Mouse (Mus musculus) heart, adult 2 months (tissue): ENCODE data around the gene Zfp639. TPM values are rescaled to one million over a fixed set of nuclear protein-coding genes. Genes with fewer than 3 reads are reported as not detected.

ENCODE experiments used
- DNase-seq, 2 experiments: peaks; one replicate each; pipeline ENCODE4 v3.0.0; 2021
- H3K27ac ChIP-seq: fragments of 200-600 bp; 2 replicates; pipeline ENCODE4 v1.8.1; 2022
- H3K27me3 ChIP-seq: fragments of 200-500 bp; 2 replicates; pipeline ENCODE4 v1.6.1; 2012; ENCODE audit warnings: mild to moderate bottlenecking, low read length, inconsistent platforms, mixed read lengths; ENCODE audit not compliant: control insufficient read depth, insufficient read depth
- H3K36me3 ChIP-seq: fragments of 200-500 bp; 2 replicates; pipeline ENCODE4 v1.6.1; 2012; ENCODE audit warnings: low read length, inconsistent platforms; ENCODE audit not compliant: control insufficient read depth, insufficient read depth
- H3K4me1 ChIP-seq: fragments of 200-500 bp; 2 replicates; pipeline ENCODE4 v1.6.1; 2011; ENCODE audit warnings: low read length; ENCODE audit not compliant: control insufficient read depth, insufficient read depth
- H3K4me3 ChIP-seq: fragments of 200-600 bp; 2 replicates; pipeline ENCODE4 v1.8.1; 2022
- H3K79me2 ChIP-seq: fragments of 200-500 bp; replicated peaks from 2 replicates; pipeline ENCODE4 v1.6.1; 2012; ENCODE audit warnings: mild to moderate bottlenecking, inconsistent platforms, low read length, moderate library complexity, mixed read lengths; ENCODE audit not compliant: control insufficient read depth, insufficient read depth
- H3K9ac ChIP-seq: fragments of 200-500 bp; 2 replicates; pipeline ENCODE4 v1.6.1; 2012; ENCODE audit warnings: low read depth, mild to moderate bottlenecking, control low read depth, inconsistent platforms, low read length, mixed read lengths
- CTCF ChIP-seq: fragments of 200-600 bp; IDR thresholded peaks from 2 replicates; pipeline ENCODE4 v1.8.1; 2022; ENCODE audit warnings: antibody characterized with exemption, mild to moderate bottlenecking, moderate library complexity
- EP300 ChIP-seq: fragments of 200-500 bp; IDR thresholded peaks from 2 replicates; pipeline ENCODE4 v1.6.1; 2011; ENCODE audit warnings: low read depth, low read length, control low read depth; ENCODE audit not compliant: insufficient read depth
- POLR2A ChIP-seq: fragments of 200-500 bp; IDR thresholded peaks from 2 replicates; pipeline ENCODE4 v1.6.1; 2011; ENCODE audit warnings: mild to moderate bottlenecking, low read depth, low read length, control low read depth; ENCODE audit not compliant: insufficient read depth
- WGBS: fragments of 180-500 bp; shearing (Covaris S2); methylation state at CpG from one replicate; pipeline ENCODE4 v1.1.7; 2018; 5-methylcytosine and 5-hydroxymethylcytosine counted together
- intact Hi-C: fragments of 180-260 bp; cut with DNase I; formaldehyde crosslinking; loops from one replicate; pipeline ENCODE4 v1.15.1; 2025
- polyA plus RNA-seq: library from polyadenylated mRNA; depleted of rRNA; stranded (reverse); fragments of >200 nt; gene quantifications from 2 replicates; pipeline ENCODE4 v1.2.3, GENCODE M21; 2012
- total RNA-seq, 2 experiments: library from RNA; stranded (reverse); gene quantifications; 2 replicates each; pipeline ENCODE4 v1.2.3; 2021

Zfp639 gene
- total and polyA plus RNA-seq, 3 experiments, result 20.6 to 28.0 (median 22.1) TPM

GRCm38 (mm10) chr3:32527181-32527580, 17.1 kb downstream of the Zfp639 start:
- peaks cover 7% of the 10 kb centered on the region for H3K36me3 ChIP-seq
- H3K9ac ChIP-seq, result no peak overlapping the region
- H3K4me3 ChIP-seq, result no peak overlapping the region
- H3K27me3 ChIP-seq, result no peaks in the 10 kb centered on the region
- H3K4me1 ChIP-seq, result peaks cover 1% of the 10 kb centered on the region; the same call in 1 of the 2 replicates
- intact Hi-C loops, result loop anchor here (5.0 kb wide), 1 partner anchor 130 kb away; the partner anchor contains the start of gene Pik3ca
- no peaks in the 10 kb centered on the region for H3K79me2 ChIP-seq
- no peak for DNase-seq
- WGBS, result 85% methylated on average over 4 of the region's 4 CpGs
- TF ChIP-seq POLR2A (no peak), EP300 (no peak), CTCF (no peak)
- no peak overlapping the region for H3K27ac ChIP-seq

GRCm38 (mm10) chr3:32529303-32529898, 19.3 kb downstream of the Zfp639 start, which contains the start of gene Mfn1:
Gene Mfn1, plus strand, starts transcription at chr3:32529465.
- H3K4me3 ChIP-seq, result peak within 1 kb of the TSS; percentile 92
- TF ChIP-seq POLR2A (peak; percentile 84; the same call in 1 of the 2 replicates), CTCF (peak; percentile 29), EP300 (no peak)
- no peaks in the 10 kb centered on the region for H3K27me3 ChIP-seq
- peak within 1 kb of the TSS; percentile 96 for H3K27ac ChIP-seq
- DNase-seq, result peak; percentile 94 to 96
- H3K4me1 ChIP-seq, result peaks cover 1% of the 10 kb centered on the region; the same call in 1 of the 2 replicates
- under 1% methylated on average over 47 of the region's 47 CpGs for WGBS
- H3K9ac ChIP-seq, result peak within 1 kb of the TSS; percentile 77
- H3K79me2 ChIP-seq, result peaks cover 3% of the 10 kb centered on the region
- peaks cover 21% of the 10 kb centered on the region for H3K36me3 ChIP-seq
- intact Hi-C loops, result loop anchor here (2.0 to 5.0 kb wide), 2 partner anchors 19 to 132 kb away; partner anchors contain the start of genes Pik3ca and Zfp639

- no peak for TF ChIP-seq POLR2A
- peaks cover 1% of the 10 kb centered on the region; the same call in 1 of the 2 replicates for H3K4me1 ChIP-seq
- peak overlapping the region; percentile 96 for H3K27ac ChIP-seq
- H3K36me3 ChIP-seq, result peaks cover 27% of the 10 kb centered on the region
- peak overlapping the region; percentile 92 for H3K4me3 ChIP-seq
- no peak for DNase-seq
- intact Hi-C loops, result no loop called here
- WGBS, result 13% methylated on average over 5 of the region's 5 CpGs
- H3K79me2 ChIP-seq, result peaks cover 6% of the 10 kb centered on the region
- no peaks in the 10 kb centered on the region for H3K27me3 ChIP-seq
- peak overlapping the region; percentile 77 for H3K9ac ChIP-seq
Observed at GRCm38 (mm10) chr3:32530041-32530440, 20.0 kb downstream of the Zfp639 start.

- intact Hi-C loops, result no loop called here
- TF ChIP-seq EP300, result no peak
- TF ChIP-seq POLR2A, result no peak
- TF ChIP-seq CTCF, result no peak
- H3K9ac ChIP-seq, result no peak overlapping the region; the same call in 1 of the 2 replicates
- H3K27ac ChIP-seq, result no peak overlapping the region; the same call in 1 of the 2 replicates
- 47% methylated on average over 1 of the region's 1 CpGs for WGBS
- peaks cover 7% of the 10 kb centered on the region for H3K4me1 ChIP-seq
- H3K27me3 ChIP-seq, result no peaks in the 10 kb centered on the region
- peaks cover 6% of the 10 kb centered on the region for H3K79me2 ChIP-seq
- H3K4me3 ChIP-seq, result no peak overlapping the region
- no peak for DNase-seq
- peaks cover 62% of the 10 kb centered on the region for H3K36me3 ChIP-seq
Observed at GRCm38 (mm10) chr3:32535692-32536091, 25.6 kb downstream of the Zfp639 start.

GRCm38 (mm10) chr3:32537556-32537955, 27.5 kb downstream of the Zfp639 start:
- peaks cover 6% of the 10 kb centered on the region for H3K79me2 ChIP-seq
- H3K27ac ChIP-seq, result peak overlapping the region; percentile 74
- TF ChIP-seq CTCF, result peak; percentile 11; the same call in 1 of the 2 replicates
- TF ChIP-seq POLR2A, result no peak
- TF ChIP-seq EP300, result peak; percentile 83
- peaks cover 7% of the 10 kb centered on the region for H3K4me1 ChIP-seq
- no peak overlapping the region for H3K9ac ChIP-seq
- peak; percentile 60 to 79 for DNase-seq
- intact Hi-C loops, result no loop called here
- no peak overlapping the region for H3K4me3 ChIP-seq
- 14% methylated on average over 1 of the region's 1 CpGs for WGBS
- no peaks in the 10 kb centered on the region for H3K27me3 ChIP-seq
- peaks cover 57% of the 10 kb centered on the region for H3K36me3 ChIP-seq

GRCm38 (mm10) chr3:32538091-32538490, 28.0 kb downstream of the Zfp639 start:
- H3K79me2 ChIP-seq, result peaks cover 6% of the 10 kb centered on the region
- intact Hi-C loops, result no loop called here
- DNase-seq, result no peak
- peaks cover 7% of the 10 kb centered on the region for H3K4me1 ChIP-seq
- 74% methylated on average over 5 of the region's 5 CpGs for WGBS
- H3K36me3 ChIP-seq, result peaks cover 52% of the 10 kb centered on the region
- no peaks in the 10 kb centered on the region for H3K27me3 ChIP-seq
- no peak for TF ChIP-seq CTCF
- TF ChIP-seq POLR2A, result no peak
- TF ChIP-seq EP300, result no peak
- no peak overlapping the region for H3K4me3 ChIP-seq
- peak overlapping the region; percentile 74 for H3K27ac ChIP-seq
- H3K9ac ChIP-seq, result no peak overlapping the region
